Mouse (Mus musculus) myocyte (in vitro differentiated cells): ENCODE measurements around the gene Efna2.
A peak's percentile ranks its signal among the peaks of the same experiment; 100 is the strongest.

ENCODE experiments used
- CEBPB ChIP-seq: IDR thresholded peaks from 2 replicates; pipeline ENCODE4 v1.6.1; 2011; ENCODE audit warnings: mild to moderate bottlenecking, moderate library complexity; ENCODE audit not compliant: poor library complexity, insufficient read depth, severe bottlenecking
- E2F4 ChIP-seq: IDR thresholded peaks from one replicate; pipeline ENCODE4 v1.6.1; 2011; ENCODE audit warnings: mild to moderate bottlenecking, control low read depth, moderate library complexity; ENCODE audit not compliant: insufficient read depth
- MAX ChIP-seq: IDR thresholded peaks from one replicate; pipeline ENCODE4 v1.6.1; 2011; ENCODE audit warnings: low read depth, mild to moderate bottlenecking, control low read depth
- MYOD1 ChIP-seq, 3 experiments: IDR thresholded peaks; one replicate each; pipeline ENCODE4 v1.6.1; 2011; ENCODE audit warnings: control low read depth in 2 of 3, low read depth in 2 of 3, mild to moderate bottlenecking in 2 of 3, moderate library complexity in 1 of 3; ENCODE audit not compliant: insufficient read length in 2 of 3, control insufficient read depth in 1 of 3
- POLR2A ChIP-seq: IDR thresholded peaks from one replicate; pipeline ENCODE4 v1.6.1; 2011; ENCODE audit warnings: low read depth, mild to moderate bottlenecking, control low read depth, moderate library complexity; ENCODE audit not compliant: insufficient read length
- POLR2AphosphoS2 ChIP-seq: IDR thresholded peaks from one replicate; pipeline ENCODE4 v1.6.1; 2011; ENCODE audit warnings: low read depth, control low read depth; ENCODE audit not compliant: insufficient read length
- REST ChIP-seq: IDR thresholded peaks from one replicate; pipeline ENCODE4 v1.6.1; 2011; ENCODE audit warnings: mild to moderate bottlenecking, control low read depth, moderate library complexity; ENCODE audit not compliant: insufficient read depth, insufficient read length
- SRF ChIP-seq: IDR thresholded peaks from one replicate; pipeline ENCODE4 v1.6.1; 2011; ENCODE audit warnings: low read depth; ENCODE audit not compliant: control insufficient read depth, insufficient read length
- TCF12 ChIP-seq: IDR thresholded peaks from one replicate; pipeline ENCODE4 v1.6.1; 2011; ENCODE audit warnings: mild to moderate bottlenecking, control low read depth; ENCODE audit not compliant: poor library complexity, insufficient read depth, severe bottlenecking
- USF1 ChIP-seq: IDR thresholded peaks from one replicate; pipeline ENCODE4 v1.6.1; 2011; ENCODE audit warnings: low read depth, mild to moderate bottlenecking, control low read depth, moderate library complexity

DNA sequence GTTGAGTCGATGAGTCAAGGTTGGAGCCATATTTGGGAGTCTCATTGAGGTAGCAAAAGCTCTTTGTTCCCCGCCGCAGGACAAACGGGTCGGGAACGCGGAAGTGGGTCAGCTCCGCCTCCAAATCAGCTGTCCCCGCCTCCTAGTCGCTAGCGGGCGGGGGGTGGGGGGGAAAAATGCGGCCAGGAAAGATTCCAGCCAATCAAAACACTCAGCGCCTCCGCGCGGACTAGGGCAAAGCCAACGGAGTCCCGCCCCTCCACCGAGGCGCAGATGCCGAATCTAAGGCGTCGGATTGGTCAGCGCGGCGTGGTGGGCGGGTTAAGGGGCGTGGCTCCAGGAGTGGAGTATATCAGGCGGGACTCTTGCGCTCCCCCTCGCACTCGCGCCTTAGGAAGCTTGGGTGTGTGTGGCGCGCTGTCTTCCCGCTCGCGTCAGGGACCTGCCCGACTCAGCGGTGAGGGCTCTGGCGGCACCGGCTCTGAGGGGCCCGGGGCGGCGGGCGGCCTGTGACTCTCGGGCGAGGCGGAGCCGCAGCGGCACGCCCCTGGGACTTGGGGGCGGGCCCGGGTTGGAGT is 11.7 kb upstream of the Efna2 start:
- TF ChIP-seq E2F4 = no peak
- TF ChIP-seq POLR2A = peak; percentile 99
- TF ChIP-seq POLR2AphosphoS2 = peak; percentile 99
- TF ChIP-seq REST = peak; percentile 24
- peak in 1 of 3 experiments; percentile 40 for TF ChIP-seq MYOD1 (IDR thresholded peaks at IDR 0.05; ENCODE audit: control insufficient read depth in 1 of 3, insufficient read length in 2 of 3, low read depth in 2 of 3)
- TF ChIP-seq USF1 = no peak
- no peak for TF ChIP-seq MAX
- no peak for TF ChIP-seq TCF12
- TF ChIP-seq SRF = peak; percentile 80
- TF ChIP-seq CEBPB = no peak
